Comparison of ENCODE assay signal across 8 mouse cellular contexts in the genomic region with DNA sequence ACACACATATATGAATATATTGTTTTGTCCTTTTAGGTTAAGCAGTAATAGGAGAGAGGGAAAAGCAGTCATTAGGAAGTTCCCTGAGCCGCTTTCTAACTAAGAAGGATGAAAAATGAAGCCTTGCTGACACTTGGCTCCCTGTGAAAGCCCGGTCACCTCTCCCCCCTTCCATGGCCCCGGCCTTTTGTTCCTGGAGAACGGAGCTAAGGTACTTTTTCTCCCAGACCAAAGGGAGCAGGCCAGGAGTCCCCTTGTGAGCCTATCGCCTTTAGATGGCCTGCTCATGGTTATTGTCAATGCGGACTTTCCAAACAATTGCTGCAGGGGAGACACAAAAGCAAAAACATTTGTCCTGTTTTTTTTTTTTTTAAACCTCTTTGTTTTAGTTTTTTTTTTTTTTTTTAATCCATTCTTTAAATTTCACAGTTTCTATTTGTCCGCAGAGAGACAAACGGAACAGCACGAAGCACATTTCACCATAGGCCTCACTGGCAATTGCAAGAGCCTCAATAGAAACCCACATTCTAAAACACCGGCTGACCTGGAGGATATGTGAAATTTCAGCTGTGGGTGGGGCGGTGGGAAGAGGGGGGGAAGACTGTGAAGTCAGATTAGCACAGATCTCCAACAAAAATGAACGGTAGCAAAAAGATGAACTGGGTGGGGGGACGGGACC.
DNase-seq lines count a peak whose midpoint lies in the region; ATAC-seq lines count a peak whose summit lies in the region.

No protein-coding gene starts in this region.

- H3K9me3 ChIP-seq in heart, embryonic 12.5 days (replicated peaks), result no peaks in the 10 kb centered on the region
- H3K9me3 ChIP-seq in midbrain, embryonic 12.5 days, result no peaks in the 10 kb centered on the region

- DNase-seq in heart, adult 18-20 months, result no peak
- no peak for DNase-seq in spleen, postnatal 4 days (ENCODE audit: low spot score in 2 of 2)
- DNase-seq in kidney, adult 9 months, result no peak
- no peak for DNase-seq in c-Kit-positive CD71-positive TER-119-positive erythroid progenitor cells, embryonic 14.5 days (ENCODE audit: low spot score)

- ATAC-seq in heart, embryonic 12.5 days (ENCODE audit: insufficient number of reproducible peaks, low FRiP score), result no peak
- peak; percentile 35 for ATAC-seq in granulocyte monocyte progenitor cell, adult 5-6 weeks (replicated peaks; ENCODE audit: poor library complexity, severe bottlenecking)
- no peak for ATAC-seq in midbrain, embryonic 12.5 days (ENCODE audit: low FRiP score, low read depth)

- peak overlapping the region; percentile 22; the same call in 1 of the 2 replicates for H3K4me2 ChIP-seq in heart, embryonic 12.5 days
- peak overlapping the region; percentile 36 for H3K4me2 ChIP-seq in midbrain, embryonic 12.5 days (replicated peaks)

- peak overlapping the region; percentile 63; the same call in 1 of the 2 replicates for H3K27ac ChIP-seq in heart, embryonic 12.5 days (ENCODE audit: poor library complexity, severe bottlenecking)
- H3K27ac ChIP-seq in brown adipose tissue, adult 24 weeks (replicated peaks; ENCODE audit: low read depth, low read length), result peak overlapping the region; percentile 44; the same call in 1 of the 2 replicates
- peak overlapping the region; percentile 100 for H3K27ac ChIP-seq in midbrain, embryonic 12.5 days (replicated peaks)

- peaks cover 75% of the 10 kb centered on the region for H3K4me1 ChIP-seq in heart, embryonic 12.5 days (replicated peaks)
- peaks cover 9% of the 10 kb centered on the region; the same call in 1 of the 2 replicates for H3K4me1 ChIP-seq in brown adipose tissue, adult 24 weeks (ENCODE audit: control insufficient read depth, insufficient read depth, insufficient read length, low read length)
- H3K4me1 ChIP-seq in midbrain, embryonic 12.5 days, result peaks cover 89% of the 10 kb centered on the region

- 30% methylated on average over 13 of the region's 13 CpGs for WGBS in heart, embryonic 12.5 days
- 7% methylated on average over 13 of the region's 13 CpGs for WGBS in midbrain, embryonic 12.5 days

- no peak overlapping the region for H3K9ac ChIP-seq in heart, embryonic 12.5 days
- peak overlapping the region; percentile 59 for H3K9ac ChIP-seq in midbrain, embryonic 12.5 days (replicated peaks)

- no peaks in the 10 kb centered on the region for H3K36me3 ChIP-seq in heart, embryonic 12.5 days
- no peaks in the 10 kb centered on the region for H3K36me3 ChIP-seq in midbrain, embryonic 12.5 days

- H3K27me3 ChIP-seq in heart, embryonic 12.5 days (replicated peaks), result no peaks in the 10 kb centered on the region
- no peaks in the 10 kb centered on the region for H3K27me3 ChIP-seq in midbrain, embryonic 12.5 days

- H3K4me3 ChIP-seq in heart, embryonic 12.5 days, result no peak overlapping the region
- H3K4me3 ChIP-seq in brown adipose tissue, adult 24 weeks (ENCODE audit: insufficient read depth, low read depth, low read length), result no peak overlapping the region
- no peak overlapping the region for H3K4me3 ChIP-seq in midbrain, embryonic 12.5 days

Comparison
In these comparisons a context has a peak if more than half of its experiments do, and no peak if none do; other contexts are left out.
1. H3K27ac ChIP-seq: peak in every context shown above with its lines; median percentile 100 in midbrain, embryonic 12.5 days; 63 in heart, embryonic 12.5 days; 44 in brown adipose tissue, adult 24 weeks.